Comparison of ENCODE assay signal across 9 mouse cellular contexts in genomic region chr9:14717689-14718331, GRCm38 (mm10). TPM values are rescaled to one million over a fixed set of nuclear protein-coding genes. Genes with fewer than 3 reads are reported as not detected.
A peak's percentile ranks its signal among the peaks of the same experiment; 100 is the strongest.
DNase-seq lines count a peak whose midpoint lies in the region; ATAC-seq and TF ChIP-seq lines count a peak whose summit lies in the region.
"Had no signal": no experiment of that assay in that cellular context is flagged by ENCODE, and none has a peak within 500 bp of the region (broad histone marks: within the 10 kb centered on the region; RNA-seq: fewer than 3 reads in every experiment).

No protein-coding gene starts in this region.

- no peaks in the 10 kb centered on the region for H3K36me3 ChIP-seq in heart, embryonic 13.5 days
- no peaks in the 10 kb centered on the region for H3K36me3 ChIP-seq in lung, embryonic 15.5 days

- intact Hi-C loops in left cerebral cortex, adult 2 months (cut with DNase I) = no loop called here
- intact Hi-C loops in left cerebral cortex, postnatal 36 days (cut with DNase I) = no loop called here

- peak overlapping the region; percentile 25 for H3K4me3 ChIP-seq in heart, embryonic 13.5 days
- peak overlapping the region; percentile 22 for H3K4me3 ChIP-seq in lung, embryonic 15.5 days
- H3K4me3 ChIP-seq in left cerebral cortex, adult 2 months = no peak overlapping the region; the same call in 1 of the 2 replicates

- H3K27me3 ChIP-seq in heart, embryonic 13.5 days (replicated peaks) = 0 out of 2 replicates have a peak, but pooled peaks cover 4% of the 10 kb centered on the region
- H3K27me3 ChIP-seq in lung, embryonic 15.5 days = no peaks in the 10 kb centered on the region

- peaks cover 15% of the 10 kb centered on the region for H3K4me1 ChIP-seq in heart, embryonic 13.5 days
- H3K4me1 ChIP-seq in lung, embryonic 15.5 days = peaks cover 15% of the 10 kb centered on the region

- 22% methylated on average over 14 of the region's 14 CpGs for WGBS in heart, embryonic 13.5 days
- 22% methylated on average over 14 of the region's 14 CpGs for WGBS in lung, embryonic 15.5 days

- no peaks in the 10 kb centered on the region for H3K9me3 ChIP-seq in heart, embryonic 13.5 days
- no peaks in the 10 kb centered on the region for H3K9me3 ChIP-seq in lung, embryonic 15.5 days

- no peak for ATAC-seq in heart, embryonic 13.5 days (ENCODE audit: extremely low read depth, insufficient number of reproducible peaks, low FRiP score, low TSS enrichment)
- no peak for ATAC-seq in lung, embryonic 15.5 days (ENCODE audit: borderline replicate concordance, extremely low read depth, low FRiP score, low TSS enrichment)

- DNase-seq in cerebellum, postnatal 14 days = peak; percentile 7 to 19
- no peak for DNase-seq in cerebellum, adult 9-11 months
- peak; percentile 32 for DNase-seq in 3T3-L1 (ENCODE audit: low read depth, low spot score)
- no peak for DNase-seq in left cerebral cortex, adult 2 months (ENCODE audit: extremely low spot score in 1 of 2, low spot score in 2 of 2)
- DNase-seq in spleen, postnatal 36 days (ENCODE audit: low spot score in 2 of 2) = no peak
- DNase-seq in left cerebral cortex, postnatal 36 days (ENCODE audit: low spot score in 2 of 2) = no peak

- peak overlapping the region; percentile 20; the same call in 1 of the 2 replicates for H3K27ac ChIP-seq in heart, embryonic 13.5 days (replicated peaks)
- peak overlapping the region; percentile 55 for H3K27ac ChIP-seq in lung, embryonic 15.5 days
- no peak overlapping the region for H3K27ac ChIP-seq in left cerebral cortex, adult 2 months

- TF ChIP-seq CTCF in left cerebral cortex, adult 2 months (IDR thresholded peaks at IDR 0.05) = no peak

- H3K9ac ChIP-seq in heart, embryonic 13.5 days = peak overlapping the region; percentile 63
- H3K9ac ChIP-seq in lung, embryonic 15.5 days = no peak overlapping the region; the same call in 1 of the 2 replicates

- peak overlapping the region; percentile 62 for H3K4me2 ChIP-seq in heart, embryonic 13.5 days
- peak overlapping the region; percentile 51 for H3K4me2 ChIP-seq in lung, embryonic 15.5 days

RNA-seq across cellular contexts. Expression of gene Piwil4, which starts 22.7 kb away (rescaled TPM):
- 0.06 and 0.09 TPM in 2 replicates for polyA plus RNA-seq in heart, embryonic 13.5 days (2015; fragmentation: Nextera tagmentation; extraction: Ambion mirVana)
- 0.23 and 0.25 TPM in 2 replicates for polyA plus RNA-seq in lung, embryonic 15.5 days (2015; fragmentation: Nextera tagmentation; extraction: Ambion mirVana)
- total RNA-seq in left cerebral cortex, adult 2 months (2021) = not detected
- not detected for total RNA-seq in left cerebral cortex, postnatal 36 days (2021)
- polyA plus RNA-seq: embryonic facial prominence, embryonic 11.5 days had no signal

RNA-seq across cellular contexts. Expression of gene Fut4, which starts 34.4 kb away (rescaled TPM):
- 0.99 and 1.2 TPM in 2 replicates for polyA plus RNA-seq in heart, embryonic 13.5 days (2015; fragmentation: Nextera tagmentation; extraction: Ambion mirVana)
- polyA plus RNA-seq in lung, embryonic 15.5 days (2015; fragmentation: Nextera tagmentation; extraction: Ambion mirVana) = 2.9 and 3.6 TPM in 2 replicates
- under 1 TPM; 0.09 to 0.19 TPM for total RNA-seq in left cerebral cortex, adult 2 months (2021)
- total RNA-seq in left cerebral cortex, postnatal 36 days (2021) = under 1 TPM; 0.16 to 0.20 TPM

RNA-seq across cellular contexts. Expression of gene 1700012B09Rik, which starts 53.0 kb away (rescaled TPM):
- not detected in 2 replicates for polyA plus RNA-seq in heart, embryonic 13.5 days (2015; fragmentation: Nextera tagmentation; extraction: Ambion mirVana)
- 2.5 and 3.4 TPM in 2 replicates for polyA plus RNA-seq in lung, embryonic 15.5 days (2015; fragmentation: Nextera tagmentation; extraction: Ambion mirVana)
- not detected for total RNA-seq in left cerebral cortex, adult 2 months (2021)
- not detected for total RNA-seq in left cerebral cortex, postnatal 36 days (2021)

Comparison
In these comparisons a context has a peak if more than half of its experiments do, and no peak if none do; other contexts are left out.
1. DNase-seq: peak in cerebellum, postnatal 14 days (2 of 2) and 3T3-L1 (single experiment); none in cerebellum, adult 9-11 months (single experiment), left cerebral cortex, adult 2 months (0 of 2), spleen, postnatal 36 days (0 of 2) and left cerebral cortex, postnatal 36 days (0 of 2).